Mouse (Mus musculus): Measurements from ENCODE around the gene Upp2.

Gene Upp2

DNA sequence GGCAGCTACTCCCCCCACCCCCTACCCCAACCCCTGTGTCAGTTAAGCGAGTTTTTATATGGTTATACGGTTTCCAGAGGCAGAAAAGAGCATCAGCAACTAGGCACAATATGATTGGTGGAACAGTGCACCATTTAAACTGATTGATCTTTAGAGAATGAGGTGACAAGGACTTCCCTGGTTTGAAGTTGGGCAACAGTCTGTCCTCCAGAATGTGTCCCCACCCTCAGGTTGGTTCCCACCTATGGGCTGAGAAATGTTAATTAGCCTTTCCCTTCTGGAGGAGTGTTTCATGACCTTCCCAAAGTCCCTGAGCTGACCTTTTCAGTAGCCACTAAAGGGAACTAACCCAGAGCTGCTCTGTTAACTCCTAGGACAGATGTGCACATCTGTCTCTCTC lies 58.6 kb downstream of the Upp2 start:
- DNase-seq = no peak

DNA sequence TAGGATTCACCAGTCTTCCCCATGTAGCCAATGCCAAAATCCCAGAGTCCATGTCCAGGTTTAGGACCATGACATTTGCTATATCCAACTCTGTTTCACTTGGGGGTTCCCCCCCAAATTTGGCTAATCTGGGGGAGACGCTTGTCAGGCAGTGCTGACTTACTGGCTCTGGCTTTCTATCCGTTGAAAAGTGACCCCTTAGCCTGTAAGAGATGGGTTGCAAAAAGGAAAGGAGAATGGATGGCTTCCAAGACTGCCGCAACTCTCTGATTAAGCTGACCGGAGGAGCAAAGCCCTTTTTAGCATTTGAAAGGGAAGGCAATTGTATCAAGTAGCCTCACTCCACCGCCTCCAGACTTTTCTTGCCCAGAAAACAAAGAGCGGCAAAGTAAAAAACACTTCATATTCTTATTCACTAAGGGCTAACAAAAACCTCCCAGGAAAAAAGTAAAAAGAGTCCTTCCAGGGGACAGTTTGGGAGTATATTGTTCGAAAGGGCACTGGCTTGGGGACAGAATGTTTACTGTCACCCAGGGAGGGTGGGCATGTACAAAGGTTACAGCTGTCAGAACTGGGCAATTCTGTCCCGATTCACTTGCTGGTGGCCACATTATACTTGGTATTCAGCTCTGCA lies 59.2 kb downstream of the Upp2 start:
- DNase-seq = no peak

DNA sequence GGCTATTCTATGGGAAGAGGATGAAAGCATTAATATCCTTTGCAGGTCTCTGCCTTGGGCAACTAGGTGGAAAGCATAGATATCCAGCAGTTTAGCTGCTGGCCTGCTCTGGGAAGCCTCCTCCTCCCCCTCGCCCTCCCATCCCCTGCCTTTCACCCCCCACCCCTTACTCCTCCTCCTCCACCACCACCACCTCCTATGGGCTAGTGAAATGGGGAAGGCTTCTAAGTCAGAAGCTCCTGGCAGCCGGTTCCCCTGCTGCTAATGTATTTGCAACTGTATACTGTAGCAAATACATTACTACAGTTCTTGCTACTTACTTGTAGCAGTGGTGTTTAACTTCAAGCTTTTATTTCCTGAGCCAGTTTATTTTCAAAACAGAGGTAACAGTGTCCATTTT lies 60.9 kb downstream of the Upp2 start:
- no peak for DNase-seq

DNA sequence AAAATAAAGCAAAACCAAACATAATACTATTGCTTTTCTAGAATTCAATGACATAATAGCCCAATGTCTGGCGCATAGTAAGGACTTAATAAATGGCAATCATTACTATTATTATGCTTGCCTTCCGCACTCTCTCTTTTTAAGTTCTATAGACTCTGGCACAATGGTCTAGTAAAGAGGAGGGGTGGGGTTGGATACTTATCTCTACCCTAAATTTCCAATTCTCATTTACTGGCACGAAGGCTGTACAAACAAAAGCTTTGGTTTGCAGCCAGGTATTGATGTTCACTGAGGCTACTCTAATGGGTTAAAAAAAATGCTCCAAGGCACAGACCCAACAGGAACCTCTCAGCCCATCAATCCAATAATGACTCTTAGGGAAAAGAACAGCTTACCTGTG lies 61.9 kb downstream of the Upp2 start:
- DNase-seq = no peak

DNA sequence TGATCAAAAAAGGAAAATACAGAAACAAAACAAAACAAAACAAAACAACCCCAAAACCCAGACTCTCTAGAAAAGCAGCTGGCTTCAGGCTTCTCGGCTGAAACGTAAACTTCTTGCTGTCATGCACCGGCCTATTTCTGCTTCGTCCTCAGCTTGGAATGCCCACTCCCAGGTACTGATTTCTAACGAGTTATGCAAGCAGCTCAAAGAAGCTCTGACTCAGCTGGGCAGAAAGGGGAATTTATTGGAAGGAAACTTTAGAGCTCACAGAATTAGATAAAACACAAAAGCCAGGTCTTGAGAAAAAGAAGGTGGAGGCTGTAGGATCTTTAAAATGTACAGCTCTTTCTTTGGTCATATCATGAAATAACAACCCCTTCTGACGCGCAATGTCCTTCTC lies 62.3 kb downstream of the Upp2 start:
- DNase-seq = no peak

DNA sequence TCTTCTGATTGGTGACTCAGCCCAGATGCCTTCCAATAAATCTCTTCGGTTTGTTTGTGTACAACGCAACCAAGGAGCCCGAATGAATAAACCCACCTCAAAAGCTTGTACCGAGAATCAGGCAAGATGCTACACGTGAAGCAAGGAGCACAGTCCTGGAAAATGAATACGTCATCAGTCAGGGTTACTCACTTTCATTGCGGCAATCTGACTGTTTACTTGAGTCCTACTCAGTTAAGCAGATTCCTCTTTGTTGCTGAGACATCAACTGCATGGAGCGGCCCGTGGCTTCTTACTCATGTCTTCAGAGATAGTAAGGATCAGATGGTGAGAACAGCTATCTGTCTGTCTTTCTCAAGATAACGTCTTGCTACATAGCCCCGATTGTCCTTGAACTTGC lies 66.7 kb downstream of the Upp2 start:
- no peak for DNase-seq

DNA sequence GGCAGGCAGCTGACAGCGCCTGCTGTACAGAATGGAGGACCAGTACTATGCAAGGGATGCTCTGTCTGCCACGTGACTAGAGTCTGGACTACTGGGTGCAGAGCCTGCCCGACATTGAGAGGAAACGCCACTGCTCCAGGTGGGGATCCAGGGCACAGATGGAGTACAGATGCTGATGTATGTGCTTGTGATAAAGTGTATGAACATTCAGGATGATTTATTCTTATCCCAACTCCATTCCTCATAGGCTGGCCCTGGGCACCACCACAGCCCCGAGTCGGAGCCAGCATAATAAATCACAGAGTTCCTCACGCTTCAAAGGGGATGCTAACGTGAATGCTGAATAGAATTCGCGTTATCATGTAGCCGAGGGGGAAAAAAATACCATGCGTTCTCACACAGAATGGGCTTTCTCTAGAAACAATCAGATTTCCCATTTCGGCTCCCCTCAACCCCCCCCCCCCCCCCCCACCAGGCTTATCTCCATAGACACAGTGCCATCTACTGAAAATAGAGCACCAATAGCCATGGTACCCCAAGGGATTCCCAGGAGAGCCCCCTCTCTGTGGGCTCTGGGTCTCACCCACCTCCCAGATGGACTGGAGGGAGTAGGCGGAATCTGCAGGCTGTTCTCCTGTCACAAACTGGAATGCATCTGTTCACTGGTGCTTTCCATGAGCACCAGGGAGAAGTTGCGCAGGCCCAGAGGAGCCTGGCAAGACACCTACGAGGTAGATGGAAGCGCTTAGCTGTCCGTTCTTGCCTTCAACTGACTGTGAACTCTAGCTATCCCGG lies 74.9 kb downstream of the Upp2 start:
- DNase-seq = no peak

DNA sequence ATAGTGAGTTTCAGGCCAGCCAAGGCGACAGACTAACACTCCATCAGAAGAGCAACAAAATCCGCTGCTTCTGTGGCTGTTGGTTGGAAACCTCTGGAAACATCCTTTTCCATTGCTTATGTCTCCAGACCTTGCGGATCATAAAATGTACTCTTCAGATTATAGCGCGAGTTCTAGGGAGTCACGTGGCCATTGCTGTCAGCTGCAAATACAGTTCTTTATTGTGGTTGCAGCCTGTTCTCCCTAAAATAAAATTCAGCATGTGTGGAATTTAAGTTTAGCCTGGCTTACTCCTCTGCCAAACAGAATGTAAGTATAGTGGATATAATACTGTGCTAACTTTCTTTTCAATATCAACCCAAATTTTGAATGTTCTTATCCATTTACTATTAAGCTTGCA lies 78.6 kb downstream of the Upp2 start:
- DNase-seq = no peak

DNA sequence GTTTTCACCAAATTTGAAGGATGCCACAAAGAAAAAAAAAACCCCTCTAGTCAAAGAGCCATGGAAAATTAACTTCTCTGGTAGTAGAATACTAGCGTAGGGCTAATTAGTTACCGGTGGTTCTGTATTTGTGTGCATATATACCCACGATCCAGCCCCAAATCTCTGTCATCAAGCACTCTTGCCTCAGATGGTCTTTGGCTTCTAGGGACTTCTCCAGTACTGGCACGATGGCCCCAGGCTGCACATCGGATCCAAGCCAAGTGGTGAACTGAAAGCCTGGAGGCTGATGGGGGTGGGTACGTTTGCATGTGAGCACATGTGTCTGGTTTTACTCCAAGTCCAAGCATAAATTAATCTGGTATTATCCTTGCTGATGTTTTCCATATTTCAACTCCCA lies 88.1 kb downstream of the Upp2 start:
- no peak for DNase-seq

DNA sequence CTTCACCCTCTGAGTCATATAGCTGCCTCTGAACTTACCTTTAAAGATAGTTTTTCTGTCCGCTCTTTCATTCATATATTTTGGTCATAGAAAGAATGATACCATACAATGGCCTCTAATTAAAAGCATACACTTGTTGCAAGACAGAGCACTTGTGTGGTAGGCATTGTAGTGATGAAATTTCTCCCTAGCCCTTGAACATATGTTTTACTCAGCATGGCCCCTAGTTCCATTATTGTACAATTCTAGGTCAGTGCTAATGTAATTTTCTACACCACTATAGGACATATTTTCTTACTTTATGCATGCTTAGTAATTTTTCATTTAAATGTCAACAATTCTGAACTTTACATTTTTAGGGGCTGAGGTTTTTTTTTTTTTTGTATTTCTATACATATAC lies 89.9 kb downstream of the Upp2 start:
- no peak for DNase-seq

DNA sequence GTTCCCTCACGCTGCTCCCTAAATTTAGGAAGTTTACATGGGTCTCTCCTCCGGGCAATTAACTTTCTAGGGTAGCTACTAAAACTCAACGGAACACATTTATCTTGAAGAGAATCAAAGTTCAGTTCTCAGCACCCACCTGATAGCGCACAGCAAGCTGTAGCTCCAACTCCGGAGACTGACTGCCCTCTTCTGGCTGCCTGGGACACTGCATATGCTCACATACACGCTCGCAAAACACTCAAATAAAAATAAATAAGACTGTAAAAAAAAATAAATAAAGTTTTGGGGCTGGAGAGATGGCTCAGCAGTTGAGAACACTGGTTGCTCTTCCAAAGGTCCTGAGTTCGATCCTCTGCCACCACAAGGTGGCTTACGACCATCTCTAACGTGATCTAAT lies 90.8 kb downstream of the Upp2 start:
- DNase-seq = no peak

DNA sequence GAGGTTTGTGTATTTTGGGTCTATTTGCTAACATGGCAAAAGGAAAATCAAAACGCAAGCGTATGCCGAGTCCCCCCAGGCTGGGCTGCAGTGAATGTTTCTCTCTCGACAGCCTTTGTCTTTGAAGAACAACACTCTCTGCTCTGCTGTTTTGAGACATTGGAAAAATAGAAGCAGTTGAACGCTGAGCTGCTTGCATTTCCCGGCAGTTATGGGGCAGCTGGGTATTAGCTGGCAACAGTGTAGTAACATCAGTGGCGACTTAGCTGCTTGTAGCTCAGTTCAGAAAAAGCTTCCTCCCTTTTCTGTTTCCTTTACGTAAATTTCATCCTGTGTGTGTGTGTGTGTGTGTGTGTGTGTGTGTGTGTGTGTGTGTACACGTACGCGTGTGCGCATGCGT lies 93.5 kb downstream of the Upp2 start:
- DNase-seq = no peak

DNA sequence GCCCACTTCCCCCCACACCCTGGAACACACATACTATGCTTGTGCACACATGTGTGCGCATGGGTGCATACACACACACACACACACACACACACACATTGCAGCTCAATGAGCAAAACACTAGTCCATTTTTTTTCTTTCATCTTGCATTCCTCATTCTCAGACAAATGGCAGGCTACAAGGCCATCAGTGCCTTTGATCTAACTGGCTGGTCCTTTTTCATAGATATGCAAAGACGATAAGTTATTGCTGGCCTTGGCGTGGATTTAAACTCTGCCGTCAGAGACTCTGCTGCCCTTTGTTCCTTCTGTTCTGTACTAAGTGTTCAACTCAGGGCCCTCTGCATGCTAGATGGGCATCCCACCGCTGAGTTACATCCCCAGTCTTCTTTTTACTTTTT lies 94.0 kb downstream of the Upp2 start:
- no peak for DNase-seq

DNA sequence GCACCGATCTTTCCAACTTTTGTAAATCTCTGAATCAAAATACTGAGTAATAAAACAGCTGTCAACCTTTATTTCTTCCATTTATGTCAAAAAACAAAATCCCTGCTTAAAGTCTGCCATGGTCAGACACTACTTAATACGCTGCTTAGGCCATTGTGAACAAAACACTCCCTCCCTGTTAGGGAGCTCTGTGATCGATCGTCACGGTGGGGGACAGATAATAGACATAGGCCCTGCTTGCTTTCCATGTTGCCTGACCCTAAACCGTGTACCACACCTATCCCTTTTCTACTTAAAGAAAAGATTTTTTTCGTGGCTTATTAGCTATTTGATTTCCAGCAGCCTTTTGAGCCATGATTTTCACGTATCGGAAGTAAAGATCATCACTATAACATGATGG lies 95.6 kb downstream of the Upp2 start:
- no peak for DNase-seq

DNA sequence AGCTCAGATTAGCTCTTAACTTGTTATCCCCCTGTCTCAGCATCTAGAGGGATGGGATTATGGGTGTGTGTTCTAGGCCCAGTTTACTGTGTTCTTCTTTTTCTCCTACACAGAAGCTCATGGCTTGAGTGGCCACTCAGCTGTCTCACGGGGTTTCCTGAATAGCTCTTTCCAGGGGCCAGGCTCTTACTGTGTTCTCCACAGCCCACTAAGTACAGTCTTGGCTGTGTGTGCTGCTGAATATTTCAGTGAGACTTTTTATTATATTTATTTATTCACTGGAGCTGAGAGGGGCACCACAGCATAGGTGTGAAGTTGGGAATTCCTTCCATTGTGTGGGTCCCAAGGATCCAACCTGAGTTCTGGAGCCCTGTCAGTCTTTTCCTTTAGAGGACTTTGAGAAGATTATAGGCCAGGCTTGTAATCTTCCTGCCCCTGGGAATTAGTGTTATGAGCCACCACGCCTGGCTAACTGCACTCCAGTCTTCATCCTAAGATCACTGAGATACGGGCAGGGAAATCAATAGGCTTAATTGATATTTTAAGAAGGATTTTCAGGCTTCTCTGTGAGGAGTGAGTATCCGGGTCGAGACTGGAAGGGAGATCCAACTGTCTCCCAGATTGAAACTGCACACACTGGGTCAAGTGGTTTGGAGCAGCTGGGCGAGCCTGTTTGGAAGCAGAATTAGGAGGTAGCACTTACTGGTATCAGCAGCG lies 96.5 kb downstream of the Upp2 start:
- no peak for DNase-seq

DNA sequence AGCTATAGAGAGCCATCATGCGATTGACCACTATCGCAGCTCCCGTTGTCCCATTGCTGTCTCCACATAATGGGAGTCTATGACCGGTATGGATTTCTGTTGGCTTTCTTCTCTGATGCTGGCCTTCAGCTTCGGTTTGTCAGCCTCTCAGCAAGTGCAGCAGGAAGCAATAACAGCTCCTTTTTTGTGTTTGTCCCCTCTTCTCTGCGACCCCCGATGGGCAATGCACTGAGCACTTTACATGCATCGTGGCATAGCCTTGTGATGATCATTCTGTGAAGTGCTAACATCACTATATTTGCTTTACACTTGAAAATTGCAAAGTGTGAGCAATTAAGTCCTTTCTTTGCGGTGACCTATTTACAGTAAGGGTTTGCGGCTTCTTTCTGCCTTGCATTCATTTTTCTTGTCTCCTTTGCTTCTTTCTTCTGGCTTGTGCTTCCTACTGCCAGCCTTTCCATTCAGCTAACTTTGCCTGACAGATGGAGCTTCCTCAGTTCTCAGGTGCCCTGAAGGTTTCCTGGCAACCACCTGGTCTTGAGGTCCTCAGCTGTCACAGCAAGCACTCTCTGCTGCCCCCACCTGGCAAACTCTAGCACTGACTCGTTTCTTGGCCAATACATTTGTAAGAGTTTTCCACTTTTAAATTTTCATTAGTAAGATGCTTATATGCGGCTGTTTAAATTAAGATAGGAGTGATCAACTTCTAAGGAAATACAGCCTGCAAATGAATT lies 98.2 kb downstream of the Upp2 start:
- peak; percentile 80 for DNase-seq

DNA sequence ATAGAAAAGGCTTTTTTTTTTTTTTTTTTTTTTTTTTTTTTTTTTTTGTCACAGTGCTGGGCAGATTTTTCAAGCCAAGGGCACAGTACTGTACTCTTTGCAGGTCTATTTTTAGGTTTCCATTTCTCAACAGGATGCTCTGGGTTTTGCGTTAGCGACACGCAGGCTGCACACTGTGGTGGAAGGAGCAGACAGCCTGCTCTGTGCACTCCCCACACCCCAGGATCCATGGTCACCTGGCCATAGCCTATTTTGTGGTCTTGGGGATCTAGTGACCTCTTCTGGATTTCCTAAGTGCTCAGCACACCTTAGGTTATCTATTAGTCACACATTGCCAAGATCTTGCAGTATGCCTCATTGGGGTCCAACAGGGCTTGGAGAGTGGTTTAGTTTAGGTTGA lies 100.2 kb downstream of the Upp2 start:
- no peak for DNase-seq

DNA sequence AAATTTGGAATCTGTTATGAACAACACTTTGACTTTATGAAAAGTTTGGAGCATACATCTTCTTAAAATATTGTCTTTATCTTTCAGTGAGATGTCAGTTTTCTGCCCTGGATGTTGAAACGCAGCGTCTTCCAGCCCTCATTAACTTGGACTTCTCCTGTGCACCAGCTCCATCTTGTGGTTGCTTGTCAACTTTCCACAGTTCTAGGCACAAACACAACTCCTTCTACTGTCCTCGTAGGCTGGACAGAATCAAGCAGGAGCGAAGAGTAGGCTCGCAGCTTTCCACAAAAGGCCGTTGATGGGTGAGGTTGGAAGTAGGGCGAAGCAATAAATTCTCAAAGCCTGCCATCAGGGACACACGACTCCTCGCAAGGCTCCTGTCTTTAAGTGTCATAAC lies 100.9 kb downstream of the Upp2 start:
- DNase-seq = peak; percentile 74

DNA sequence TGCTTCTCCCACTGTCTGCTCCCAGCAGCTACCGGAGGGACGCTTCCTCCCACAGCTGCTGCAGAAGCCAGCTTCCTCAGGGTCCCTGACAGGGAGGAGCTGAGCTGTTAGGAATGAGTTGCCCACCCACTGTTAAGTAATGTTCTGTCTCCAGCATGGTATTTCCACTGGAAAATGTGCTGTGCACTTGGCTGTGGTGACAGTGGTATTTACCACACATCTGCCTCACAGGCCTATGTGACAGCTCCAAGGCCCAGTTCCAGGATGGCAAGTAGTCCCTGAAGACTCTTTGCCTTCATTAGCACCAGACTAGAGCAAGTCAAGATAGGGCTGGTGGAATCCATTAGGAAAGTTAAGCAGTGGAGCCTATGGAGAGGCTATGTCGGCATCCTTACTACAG lies 102.0 kb downstream of the Upp2 start:
- no peak for DNase-seq

DNA sequence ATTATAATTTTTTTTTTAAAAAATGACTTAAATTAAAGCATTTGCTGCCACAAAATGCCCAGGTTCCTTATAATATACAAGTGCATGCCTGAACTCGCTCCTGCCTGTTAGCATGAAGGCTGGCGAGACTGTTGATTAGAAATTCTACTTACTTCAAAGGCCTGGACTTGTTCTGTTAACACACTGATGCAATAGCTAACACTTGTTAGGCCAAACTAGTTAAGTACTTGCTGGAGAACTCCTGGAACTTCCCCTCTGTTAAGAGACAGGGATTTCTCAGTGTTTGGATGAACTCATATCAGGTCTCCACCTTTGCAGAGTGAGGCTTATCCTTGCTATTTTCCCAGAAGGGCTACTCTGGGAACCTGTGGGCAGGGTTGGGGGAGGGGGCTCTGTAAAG lies 105.4 kb downstream of the Upp2 start:
- no peak for DNase-seq

DNA sequence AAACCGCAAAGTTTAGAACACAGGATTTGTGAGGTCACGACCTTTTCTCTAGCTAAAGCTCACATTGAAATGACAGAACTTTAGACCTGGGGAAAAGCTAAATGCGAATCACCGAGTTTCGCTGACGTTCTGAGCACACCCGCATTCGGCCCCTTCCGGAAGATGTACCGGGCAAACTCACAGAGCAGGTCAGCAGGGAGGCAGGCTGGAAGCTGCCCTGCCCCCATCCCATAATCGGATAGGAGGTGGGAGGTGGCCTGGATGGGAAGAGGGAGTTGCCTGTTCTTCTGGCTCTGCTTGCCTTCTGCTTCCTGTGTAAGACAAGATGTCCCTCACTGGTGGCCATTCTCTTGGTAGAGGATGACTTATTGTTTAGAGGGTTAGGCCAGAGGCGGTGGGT lies 112.9 kb downstream of the Upp2 start:
- no peak for DNase-seq

DNA sequence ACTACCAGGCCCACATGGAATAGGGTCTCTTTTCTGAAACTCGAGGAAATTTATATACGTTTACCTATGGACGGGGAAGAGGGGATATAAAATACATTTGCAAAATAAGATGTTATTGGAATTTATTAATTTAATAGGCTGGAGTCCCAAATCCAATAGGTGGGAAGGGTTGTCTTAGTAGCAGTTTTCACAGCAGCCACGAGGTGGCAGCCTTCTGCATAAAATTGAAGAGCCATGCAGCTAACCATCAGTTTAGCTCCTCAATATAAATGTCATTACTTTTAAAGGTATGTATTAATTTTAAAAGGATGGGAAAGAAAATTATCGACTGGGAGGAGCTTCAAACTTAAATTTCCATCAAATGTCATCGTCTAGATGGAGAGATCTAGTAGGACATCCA lies 113.7 kb downstream of the Upp2 start:
- DNase-seq = peak; percentile 76

DNA sequence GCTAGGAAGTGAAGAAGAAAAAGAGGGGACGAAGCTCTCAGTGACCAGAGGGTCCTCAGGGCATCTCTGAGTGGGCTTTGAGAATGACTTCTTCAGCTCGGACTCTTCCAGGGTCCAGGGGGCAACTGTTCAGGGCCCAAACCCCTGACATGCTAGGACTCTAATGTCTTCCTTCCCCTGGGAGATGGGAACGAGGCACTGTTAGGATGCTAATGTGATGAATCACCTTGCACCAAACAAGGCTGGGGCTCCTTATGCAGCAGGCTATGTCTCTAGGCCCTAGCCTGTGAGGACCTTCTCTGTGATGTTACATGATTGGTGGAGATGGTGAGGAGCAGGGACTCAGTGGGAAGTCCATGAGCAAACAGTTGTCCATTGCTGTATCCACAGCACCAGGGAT lies 114.3 kb downstream of the Upp2 start:
- no peak for DNase-seq

DNA sequence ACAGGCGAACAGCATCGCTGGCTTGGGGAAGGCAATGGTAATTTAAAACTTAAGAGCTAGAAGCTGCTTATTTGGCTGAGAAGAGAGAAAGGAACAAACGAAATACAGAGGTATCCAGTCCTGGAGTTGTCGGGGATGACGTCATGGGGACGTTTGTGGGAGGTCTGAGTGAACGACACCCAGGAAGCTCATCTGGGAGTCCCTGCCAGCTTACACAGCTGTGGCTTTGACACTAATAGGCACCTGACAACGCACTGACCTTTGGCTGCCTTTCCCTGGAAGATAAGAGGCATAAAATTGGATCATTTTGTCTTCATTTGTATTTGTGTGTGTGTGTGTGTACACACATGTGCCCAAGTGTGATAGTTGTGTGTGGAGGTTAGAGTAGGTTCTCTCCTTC lies 130.4 kb downstream of the Upp2 start:
- DNase-seq = no peak

Measured in lung, postnatal 14 days (tissue).